Mouse (Mus musculus) heart, adult 2 months (tissue): ENCODE measurements around the gene E330021D16Rik.

Experiments
- CTCF ChIP-seq: fragments of 200-600 bp; IDR thresholded peaks from 2 replicates; pipeline ENCODE4 v1.8.1; 2022; ENCODE audit warnings: antibody characterized with exemption, mild to moderate bottlenecking, moderate library complexity
- POLR2A ChIP-seq: fragments of 200-500 bp; IDR thresholded peaks from 2 replicates; pipeline ENCODE4 v1.6.1; 2011; ENCODE audit warnings: mild to moderate bottlenecking, low read depth, low read length, control low read depth; ENCODE audit not compliant: insufficient read depth

DNA sequence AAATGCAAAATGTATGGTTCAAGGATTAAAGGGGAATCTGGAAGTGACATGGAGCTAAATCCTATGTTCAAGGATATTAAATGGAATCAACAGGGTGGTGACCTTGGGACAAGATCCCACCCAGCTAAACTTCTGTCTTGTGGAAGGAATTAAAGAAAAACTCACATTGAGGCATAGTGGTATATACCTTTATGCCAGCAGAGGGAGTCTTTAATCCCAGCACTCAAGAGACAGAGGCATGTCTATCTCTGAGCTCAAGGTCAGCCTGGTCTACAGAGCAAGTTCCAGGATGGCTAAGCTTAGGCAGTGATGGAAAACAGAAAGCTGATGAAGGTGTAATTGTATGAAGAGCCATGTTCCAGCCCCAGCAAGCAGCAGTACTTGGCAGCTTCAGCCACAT, 39.3 kb downstream of the E330021D16Rik start:
- TF ChIP-seq POLR2A (no peak), CTCF (no peak)
